Mouse (Mus musculus): ENCODE results near the gene Isoc2b. TPM values are rescaled to one million over a fixed set of nuclear protein-coding genes. Genes with fewer than 3 reads are reported as not detected.
"Not testable (repeated sequence)": the region's sequence is repeated elsewhere in the genome, so short reads cannot be mapped to it uniquely, and the experiment has no call there.

The Isoc2b gene
- total RNA-seq, 2 experiments from 2014 or later: not detected

DNA sequence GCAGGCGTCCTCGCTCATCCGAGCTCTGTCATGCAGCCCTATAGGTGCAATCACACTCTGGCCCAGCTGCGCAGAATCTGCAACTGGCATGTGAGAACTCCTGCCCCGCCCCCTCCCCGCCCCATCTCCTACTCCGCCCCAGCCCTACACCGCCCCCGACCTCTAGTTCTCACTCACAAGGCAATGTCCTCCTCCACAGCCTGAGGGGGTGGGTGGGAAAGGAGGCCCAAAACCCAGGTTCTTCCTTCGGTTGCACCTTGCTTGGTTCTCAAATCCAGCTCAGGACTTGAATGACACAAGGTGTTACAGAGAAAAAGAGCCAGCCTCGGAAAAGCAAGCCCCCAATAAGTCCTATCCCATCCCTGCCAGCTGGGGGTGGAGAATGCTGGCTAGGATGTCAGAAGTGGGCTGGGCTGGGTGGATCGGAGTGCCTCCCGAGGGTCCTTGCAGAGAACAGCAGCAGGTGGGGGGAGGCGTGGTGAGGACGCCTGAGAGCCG lies 27.4 kb downstream of the Isoc2b start:
- ATAC-seq (replicated peaks; ENCODE audit: low FRiP score, poor library complexity, severe bottlenecking): no peak

DNA sequence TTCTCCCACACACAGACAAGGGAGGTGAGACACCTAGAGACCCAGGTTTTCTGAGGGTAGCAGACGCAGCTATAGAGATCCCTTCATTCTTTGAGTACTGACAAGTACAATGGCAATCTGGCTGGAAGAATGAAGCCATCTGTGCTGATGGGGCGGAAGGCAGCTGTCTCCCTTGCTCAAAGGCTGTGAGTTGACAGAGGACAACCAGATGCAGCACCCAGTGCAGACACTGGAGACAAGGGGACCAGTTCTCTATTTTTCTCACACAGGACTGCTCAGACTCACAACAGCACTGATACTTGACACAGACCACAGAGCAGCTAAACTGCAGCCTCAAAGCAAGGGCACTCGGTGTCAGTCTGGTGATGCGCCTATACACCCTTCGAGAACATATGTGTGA lies 28.0 kb downstream of the Isoc2b start:
- ATAC-seq (replicated peaks; ENCODE audit: low FRiP score, poor library complexity, severe bottlenecking): no peak

DNA sequence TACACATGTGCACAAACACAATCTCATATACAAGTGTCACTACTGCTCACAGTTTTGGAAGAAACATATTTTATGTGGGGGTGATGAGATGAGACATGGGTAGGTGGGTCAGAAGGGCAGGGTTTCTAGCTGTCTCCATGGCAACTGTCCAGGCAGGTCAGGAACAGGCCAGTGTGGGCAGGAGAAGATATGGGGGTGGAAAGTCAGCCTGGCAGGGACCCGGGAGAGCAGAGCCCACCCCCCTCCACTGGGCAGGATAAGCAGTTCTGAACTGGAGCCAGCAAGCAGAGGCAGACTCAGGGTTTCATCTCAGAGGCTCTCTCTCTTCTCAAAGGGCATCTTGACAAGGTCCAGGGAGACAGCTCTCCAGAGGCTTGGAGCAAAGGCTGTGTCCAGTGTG lies 32.4 kb downstream of the Isoc2b start:
- ATAC-seq (replicated peaks; ENCODE audit: low FRiP score, poor library complexity, severe bottlenecking): no peak

DNA sequence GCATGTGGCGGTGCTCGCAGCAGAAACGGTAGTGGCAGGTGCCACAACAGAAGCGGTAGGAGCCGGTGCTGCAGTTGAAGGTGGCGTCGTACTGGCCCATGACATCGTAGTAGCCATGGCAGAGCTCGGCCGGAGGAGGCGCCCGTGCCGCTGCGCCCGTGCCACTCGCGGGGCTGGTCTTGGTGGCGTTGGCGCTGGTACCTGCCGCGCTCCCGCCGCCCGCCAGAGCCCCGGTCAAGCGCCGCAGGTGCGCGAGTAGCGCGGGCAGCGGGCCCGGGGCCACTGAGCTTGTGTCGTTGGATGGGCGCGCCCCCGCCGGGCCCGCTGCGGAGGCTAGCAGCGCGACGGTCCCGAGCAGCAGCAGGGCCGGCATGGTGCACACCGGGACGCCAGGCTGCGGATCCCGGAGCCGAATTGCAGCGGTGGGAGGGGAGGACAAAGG lies 33.7 kb downstream of the Isoc2b start:
- ATAC-seq (replicated peaks; ENCODE audit: low FRiP score, poor library complexity, severe bottlenecking): no peak

DNA sequence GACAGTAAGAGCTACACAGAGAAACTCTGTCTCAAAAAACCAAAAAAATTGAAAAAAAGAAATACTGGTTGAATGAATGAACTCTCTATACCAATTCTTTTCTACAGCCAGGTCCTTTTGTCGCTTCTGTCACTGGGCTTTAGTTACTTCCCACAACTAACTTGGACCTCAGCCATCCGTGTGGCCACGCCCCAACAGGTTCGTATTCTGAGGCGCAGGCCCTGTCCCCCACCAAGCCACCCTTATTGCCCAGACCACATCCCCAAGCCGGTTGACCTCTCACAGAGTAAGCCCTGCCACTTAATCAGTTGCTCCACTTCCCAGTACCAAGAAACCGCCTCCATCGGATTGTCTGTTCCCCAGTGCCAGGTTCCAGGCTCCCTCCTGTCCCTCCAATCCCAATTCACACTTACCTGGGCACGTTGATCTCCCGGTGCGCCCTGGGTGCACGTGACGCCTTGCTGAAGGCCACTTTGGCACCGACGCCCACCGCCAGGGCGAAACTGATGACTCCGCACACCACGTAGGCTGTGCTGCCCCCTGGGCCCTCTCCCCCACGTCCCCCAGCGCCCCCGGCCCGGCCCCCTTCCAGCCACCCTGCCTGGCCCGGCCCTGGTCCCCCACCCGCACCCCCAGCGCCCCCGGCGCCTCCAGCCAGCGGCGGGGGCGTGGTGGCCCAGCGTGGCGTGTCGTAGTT lies 34.3 kb downstream of the Isoc2b start:
- ATAC-seq (replicated peaks; ENCODE audit: low FRiP score, poor library complexity, severe bottlenecking): no peak

DNA sequence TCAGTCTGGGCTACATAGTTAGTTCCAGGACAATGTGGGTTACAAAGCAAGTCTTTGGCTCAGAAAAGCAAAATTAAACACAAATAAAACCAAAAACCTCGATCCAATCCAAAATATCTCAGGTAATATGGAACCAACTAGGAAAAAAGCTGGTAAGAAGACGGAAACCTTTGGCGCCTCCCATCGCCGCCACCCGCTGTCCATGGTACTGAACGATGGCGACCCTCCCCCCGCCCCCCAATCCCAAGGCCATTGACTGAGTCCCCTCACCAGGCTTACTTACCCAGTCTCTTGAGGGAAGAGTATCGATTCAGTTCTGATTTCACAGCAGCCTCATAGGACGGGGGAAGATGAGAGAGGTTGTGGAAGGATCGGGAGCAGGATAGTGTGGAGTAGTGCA lies 39.6 kb downstream of the Isoc2b start:
- no peak for ATAC-seq (replicated peaks; ENCODE audit: low FRiP score, poor library complexity, severe bottlenecking)

DNA sequence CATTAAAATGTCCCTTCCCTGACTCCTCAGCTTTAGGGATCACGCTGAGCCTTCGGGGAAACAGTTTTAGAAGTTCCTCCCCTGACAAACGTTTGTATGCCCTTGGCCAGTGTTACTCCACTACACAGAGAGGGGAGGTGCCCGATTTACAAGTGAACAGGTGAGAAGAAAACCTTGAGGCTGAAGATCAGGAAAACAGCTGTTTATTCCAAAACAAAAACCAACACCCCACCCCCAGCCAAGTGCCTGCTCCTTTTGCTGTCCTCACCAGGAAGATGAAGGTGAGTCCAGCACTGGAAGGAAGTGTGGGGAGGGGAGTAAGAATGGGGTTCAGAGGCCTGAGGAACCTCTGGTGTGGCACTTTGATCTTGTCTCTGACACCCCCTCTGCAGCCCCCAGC lies 44.7 kb downstream of the Isoc2b start:
- ATAC-seq (replicated peaks; ENCODE audit: low FRiP score, poor library complexity, severe bottlenecking): no peak

DNA sequence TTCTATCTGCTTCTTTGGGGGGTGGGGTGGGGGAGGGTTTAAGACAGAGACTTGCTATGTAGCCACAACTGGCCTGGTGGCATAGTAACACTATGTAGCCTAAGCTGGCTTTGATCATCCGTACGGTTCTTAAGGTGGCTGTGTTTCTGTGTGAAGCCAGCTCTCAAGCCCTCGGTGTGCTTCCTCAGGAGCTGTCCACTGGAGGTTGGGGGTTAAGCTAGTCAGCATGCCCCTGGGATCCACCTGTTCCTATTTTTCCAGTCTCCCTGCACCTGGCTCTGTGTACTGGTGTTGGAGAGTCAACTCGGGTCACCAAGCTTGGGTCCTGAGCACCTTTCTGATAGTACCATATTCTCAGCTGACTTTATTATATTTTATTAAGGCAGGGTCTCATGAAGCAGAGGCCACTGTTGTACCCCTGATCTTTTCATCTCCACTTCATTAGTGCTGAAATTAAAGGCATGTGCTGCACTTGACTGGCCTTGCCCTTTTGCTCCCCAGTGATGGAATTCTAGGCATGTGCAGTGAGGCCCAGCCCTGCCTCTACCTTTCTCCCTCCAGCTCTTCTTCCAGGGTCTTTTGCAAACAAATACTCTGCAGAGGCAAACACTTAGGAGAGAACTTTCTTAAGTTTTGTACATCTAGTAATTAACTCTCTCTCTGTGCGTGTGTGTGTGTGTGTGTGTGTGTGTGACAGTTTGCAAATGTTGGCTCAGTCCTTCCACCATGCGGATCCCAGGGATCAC lies 47.7 kb downstream of the Isoc2b start:
- no peak for ATAC-seq (replicated peaks; ENCODE audit: low FRiP score, poor library complexity, severe bottlenecking)

DNA sequence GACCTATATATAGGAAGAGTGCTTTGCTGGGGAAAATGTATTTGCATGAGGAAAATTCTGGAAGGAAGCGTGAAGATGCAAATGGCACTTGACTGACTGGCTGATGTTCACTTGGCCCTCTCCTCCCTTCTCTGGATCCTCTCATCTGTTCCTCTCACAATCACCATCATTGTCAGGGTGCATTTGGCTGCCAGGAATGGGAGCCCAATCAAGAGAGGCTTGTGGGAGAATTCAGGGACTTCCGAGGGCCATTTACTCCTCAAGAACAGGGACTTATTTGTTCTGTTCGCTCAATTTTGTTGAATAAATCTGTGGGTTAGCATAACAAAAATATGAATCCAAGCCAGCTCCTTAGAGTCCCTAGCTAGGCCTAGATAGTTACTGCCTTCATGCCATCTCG lies 48.4 kb downstream of the Isoc2b start:
- ATAC-seq (replicated peaks; ENCODE audit: low FRiP score, poor library complexity, severe bottlenecking): no peak

DNA sequence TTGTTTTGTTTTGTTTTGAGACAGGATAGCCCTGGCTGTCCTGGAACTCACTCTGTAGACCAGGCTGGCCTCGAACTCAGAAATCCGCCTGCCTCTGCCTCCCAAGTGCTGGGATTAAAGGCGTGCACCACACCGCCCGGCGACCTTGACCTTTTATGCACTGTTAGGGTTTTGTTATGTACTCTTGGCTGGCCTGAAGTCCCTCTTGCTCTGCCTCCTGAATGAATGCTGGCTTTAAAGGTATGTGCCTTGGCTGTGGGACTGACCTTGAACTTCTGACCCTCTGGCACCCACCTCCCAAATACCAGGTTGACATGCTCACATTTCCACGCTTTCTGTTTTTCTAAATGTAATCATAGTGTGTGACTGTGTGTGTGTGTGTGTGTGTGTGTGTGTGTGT lies 49.1 kb downstream of the Isoc2b start:
- ATAC-seq (replicated peaks; ENCODE audit: low FRiP score, poor library complexity, severe bottlenecking): not testable (repeated sequence)

DNA sequence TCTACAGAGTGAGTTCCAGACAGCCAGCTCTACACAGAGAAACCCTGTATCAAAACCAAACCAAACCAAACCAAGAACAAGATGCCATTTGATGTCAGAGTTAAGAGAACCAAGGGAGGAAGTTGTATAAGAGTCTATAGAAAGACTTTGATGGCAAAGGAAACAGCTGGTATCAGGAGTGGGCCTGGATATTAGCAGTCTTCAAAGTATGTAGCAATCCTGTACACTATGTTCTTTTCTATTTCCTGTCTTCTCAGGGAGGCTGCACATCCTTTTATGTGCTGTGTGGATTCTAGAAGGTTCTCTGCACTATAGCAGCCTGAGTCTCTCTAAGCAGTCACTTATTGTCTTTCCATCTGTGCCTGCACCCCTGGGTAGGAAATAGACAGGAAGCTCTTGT lies 53.5 kb downstream of the Isoc2b start:
- no peak for ATAC-seq (replicated peaks; ENCODE audit: low FRiP score, poor library complexity, severe bottlenecking)

DNA sequence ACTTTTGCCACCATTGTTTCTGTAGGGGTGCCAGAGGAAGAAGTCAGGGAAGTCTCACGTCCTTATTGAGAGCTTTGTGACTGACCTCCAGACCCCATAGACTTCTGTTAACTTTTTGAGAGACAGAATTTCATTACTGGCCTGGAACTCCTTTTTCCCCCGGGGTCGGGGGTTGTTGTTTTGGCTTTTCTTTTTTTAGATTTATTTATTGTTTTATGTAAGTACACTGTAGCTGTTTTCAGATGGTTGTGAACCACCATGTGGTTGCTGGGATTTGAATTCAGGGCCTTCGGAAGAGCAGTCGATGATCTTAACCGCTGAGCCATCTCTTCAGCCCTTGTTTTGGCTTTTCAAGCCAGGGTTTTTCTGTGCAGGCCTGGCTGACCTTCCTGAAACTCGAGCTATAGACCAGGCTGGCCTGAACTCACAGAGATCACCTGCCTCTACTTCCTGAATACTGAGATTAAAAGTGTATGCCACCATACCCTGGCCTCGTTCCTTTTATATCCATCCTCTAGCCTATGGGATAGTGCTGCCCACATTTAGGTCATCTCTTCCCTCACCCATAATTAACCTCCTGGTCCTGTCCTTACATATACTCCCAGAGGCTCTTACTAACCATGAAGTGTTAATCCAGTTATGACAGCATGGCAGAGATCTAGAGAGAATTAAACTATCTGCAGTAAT lies 56.8 kb downstream of the Isoc2b start:
- no peak for ATAC-seq (replicated peaks; ENCODE audit: low FRiP score, poor library complexity, severe bottlenecking)

DNA sequence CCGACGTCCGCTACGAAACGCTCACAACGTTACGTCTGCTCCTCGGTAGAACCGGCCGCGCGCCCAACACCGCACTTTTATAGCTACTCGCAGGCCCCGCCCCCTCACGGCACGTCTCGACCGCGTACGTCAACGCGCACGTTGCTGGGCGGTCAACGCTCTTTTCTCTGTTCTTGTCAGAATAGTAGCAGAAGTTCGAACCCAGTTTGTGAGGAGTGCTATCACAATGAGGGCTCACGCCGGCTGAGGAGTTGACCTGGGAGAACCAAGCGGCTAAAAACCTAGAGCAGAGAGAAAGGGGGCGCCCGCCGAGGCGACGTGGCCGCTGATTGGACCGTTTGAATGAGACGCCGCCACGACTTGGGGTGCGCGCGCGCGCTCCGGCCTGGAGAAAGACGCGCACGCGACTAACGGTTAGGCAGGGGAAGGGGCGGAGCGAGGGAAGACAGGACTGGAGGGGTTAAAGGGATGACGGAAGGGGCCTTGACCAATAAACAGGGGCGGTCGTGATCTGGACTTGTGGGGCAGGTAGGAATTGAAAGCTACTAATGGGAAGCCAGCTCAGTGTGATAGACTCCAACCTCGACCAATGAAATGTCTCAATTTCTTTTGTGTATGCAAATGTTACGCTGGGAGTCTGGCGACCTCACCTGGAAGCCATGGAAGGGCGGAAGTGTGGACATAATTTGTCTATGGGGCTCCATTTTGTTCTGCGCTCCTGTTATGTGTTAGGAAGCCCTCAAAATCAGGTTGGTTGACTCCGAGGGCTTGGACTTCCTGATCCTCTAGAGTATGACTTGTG lies 57.6 kb downstream of the Isoc2b start, which contains the start of gene Ube2s:
Gene Ube2s, minus strand, starts transcription at position 288 of the 802 bp plus-strand sequence.
- ATAC-seq (replicated peaks; ENCODE audit: low FRiP score, poor library complexity, severe bottlenecking): peak; percentile 93

DNA sequence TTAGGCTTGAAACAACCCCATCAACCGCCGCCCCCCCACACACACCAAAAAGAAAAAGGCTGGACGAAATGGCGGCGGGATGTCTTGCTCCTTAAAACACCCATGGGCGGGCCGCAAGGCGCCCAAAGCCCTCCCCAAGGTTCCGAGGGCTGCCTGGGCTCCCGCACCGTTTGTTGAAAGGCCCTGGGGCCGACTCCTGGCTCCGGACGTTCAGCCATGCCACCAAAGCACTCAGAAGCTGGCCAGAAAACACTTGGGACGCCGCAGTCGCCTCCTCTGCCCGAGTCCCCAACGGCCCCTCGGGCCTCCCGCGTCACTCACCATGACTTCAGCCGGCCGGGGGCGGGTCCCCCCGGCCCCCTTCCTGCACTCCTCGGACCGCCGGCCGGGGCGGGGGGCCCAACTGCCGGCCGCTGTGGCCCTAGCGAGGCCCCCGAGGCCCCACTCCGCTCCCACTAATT lies 58.2 kb downstream of the Isoc2b start:
- ATAC-seq (replicated peaks; ENCODE audit: low FRiP score, poor library complexity, severe bottlenecking): no peak

DNA sequence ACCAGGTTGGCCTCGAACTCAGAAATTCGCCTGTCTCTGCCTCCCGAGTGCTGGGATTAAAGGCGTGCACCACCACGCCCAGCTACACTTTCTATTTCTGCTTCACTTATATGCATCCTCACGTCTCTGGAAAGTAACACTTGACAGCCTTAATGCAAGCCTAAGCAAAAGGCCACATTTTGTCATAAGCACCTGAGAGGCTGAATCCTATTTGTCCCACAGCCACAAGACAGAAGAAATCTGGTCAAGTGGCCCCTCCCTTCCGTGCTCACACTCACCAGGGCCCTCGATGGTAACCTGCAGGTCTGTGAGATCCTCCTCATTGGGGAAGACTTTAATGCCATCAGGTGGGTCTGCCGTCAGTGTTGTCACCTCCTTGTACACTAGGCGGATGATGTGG lies 58.9 kb downstream of the Isoc2b start:
- not testable (repeated sequence) for ATAC-seq (replicated peaks; ENCODE audit: low FRiP score, poor library complexity, severe bottlenecking)

DNA sequence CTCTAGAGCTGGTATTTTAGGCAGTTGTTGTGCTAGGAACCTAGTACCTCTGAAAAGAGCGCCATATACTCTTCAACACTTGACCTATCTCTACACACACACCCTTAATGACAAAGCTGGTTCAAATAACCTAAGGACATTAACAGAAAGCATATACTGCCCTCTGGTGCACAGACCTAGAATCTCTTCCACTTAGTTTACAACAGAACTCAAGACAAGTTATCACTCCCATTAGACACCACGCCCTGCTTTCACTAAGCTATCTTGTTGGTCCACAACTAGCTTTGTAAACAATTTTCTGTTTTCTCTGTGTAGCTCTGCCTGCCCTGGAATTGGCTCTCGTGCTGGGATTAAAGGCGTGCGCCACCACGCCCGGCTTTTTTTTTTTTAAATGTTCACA lies 63.3 kb downstream of the Isoc2b start:
- peak; percentile 81 for ATAC-seq (replicated peaks; ENCODE audit: low FRiP score, poor library complexity, severe bottlenecking)

DNA sequence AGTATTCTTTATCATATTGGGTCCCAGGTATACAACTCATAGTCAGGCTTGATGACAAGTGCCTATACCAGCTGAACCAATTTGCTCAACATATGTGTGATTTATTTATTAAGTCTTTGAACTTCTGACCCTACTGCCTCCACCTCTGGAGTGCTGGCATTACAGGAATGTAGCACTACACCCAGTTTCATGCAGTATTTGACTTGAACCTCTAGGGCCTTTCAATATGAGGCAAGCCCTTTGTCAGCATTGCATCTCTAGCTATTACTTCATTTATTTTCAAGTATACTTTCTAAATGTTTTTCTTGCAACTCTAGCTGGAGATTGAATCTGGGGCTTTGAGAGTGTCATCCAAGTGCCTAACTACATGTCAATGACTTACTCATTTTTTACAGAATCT lies 67.8 kb downstream of the Isoc2b start:
- no peak for ATAC-seq (replicated peaks; ENCODE audit: low FRiP score, poor library complexity, severe bottlenecking)

DNA sequence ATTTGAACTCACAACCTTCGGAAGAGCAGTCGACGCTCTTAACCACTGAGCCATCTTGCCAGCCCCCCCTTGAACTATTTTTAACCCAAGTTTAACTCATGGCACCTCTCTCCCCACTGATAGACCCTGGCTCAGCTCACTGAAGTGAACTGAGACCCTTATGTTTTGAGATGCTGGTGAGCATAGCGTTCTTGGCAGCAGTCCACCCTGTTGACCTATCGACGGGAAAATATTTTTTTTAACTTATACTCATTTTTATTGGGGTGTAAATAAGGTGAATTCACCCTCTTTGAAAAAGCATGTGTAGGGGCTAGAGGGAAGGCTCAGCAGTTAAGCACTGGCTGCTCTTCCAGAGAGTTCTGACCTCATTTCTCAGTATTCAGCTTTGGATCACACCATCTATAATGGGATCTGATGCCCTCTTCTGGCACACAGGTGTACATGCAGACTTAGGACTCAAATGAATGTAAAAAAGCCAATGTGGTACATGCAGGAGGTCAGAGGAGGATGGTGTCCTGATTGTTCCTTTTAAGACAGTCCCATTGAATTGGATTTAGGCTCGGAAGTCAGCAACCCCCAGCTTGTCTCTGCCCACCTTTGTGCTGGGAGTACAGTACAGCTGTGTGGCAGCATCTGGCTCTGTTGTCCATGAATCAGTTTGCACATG lies 74.2 kb downstream of the Isoc2b start:
- ATAC-seq (replicated peaks; ENCODE audit: low FRiP score, poor library complexity, severe bottlenecking): 0 out of 2 replicates have a peak, but pooled peaks have one; percentile 40

Measured in erythroid progenitor cell, adult 5-6 weeks (primary cell).